Mouse (Mus musculus) liver, embryonic 14.5 days (tissue): ENCODE data around the gene Ccl22.

Source experiments
- CTCF ChIP-seq: IDR thresholded peaks from 2 replicates; pipeline ENCODE4 v1.5.1; 2016; ENCODE audit warnings: antibody characterized with exemption, low read depth, control low read depth
- EP300 ChIP-seq: IDR thresholded peaks from 2 replicates; pipeline ENCODE4 v1.6.1; 2016; ENCODE audit warnings: antibody characterized with exemption, low read depth

DNA sequence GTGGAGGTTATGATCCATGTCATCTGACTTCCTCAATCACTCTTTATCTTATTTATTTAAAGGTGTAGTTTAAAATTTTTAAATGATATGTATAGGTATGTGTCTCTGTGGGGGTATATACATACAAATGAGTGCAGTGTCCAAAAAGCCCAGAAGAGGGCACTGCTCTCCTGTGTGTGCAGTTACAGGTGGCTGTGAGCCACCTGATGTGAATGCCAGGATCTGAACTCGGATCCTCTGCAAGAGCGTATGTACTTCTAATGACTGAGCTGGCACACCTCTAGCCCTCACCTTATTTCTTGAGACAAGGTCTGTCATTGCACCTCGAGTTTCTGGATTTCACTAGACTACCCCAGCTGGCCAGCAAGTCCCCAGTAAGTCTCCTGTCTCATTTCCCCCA is 4.8 kb upstream of the Ccl22 start:
- peak; percentile 40 for TF ChIP-seq CTCF
- TF ChIP-seq EP300: no peak
